Mouse (Mus musculus) layer of hippocampus, adult 9-10 months (tissue): ENCODE measurements around the gene Adam3.

Experiments
- DNase-seq: peaks from one replicate; pipeline ENCODE4 v3.0.0; 2022; ENCODE audit warnings: low spot score

Gene Adam3

DNA sequence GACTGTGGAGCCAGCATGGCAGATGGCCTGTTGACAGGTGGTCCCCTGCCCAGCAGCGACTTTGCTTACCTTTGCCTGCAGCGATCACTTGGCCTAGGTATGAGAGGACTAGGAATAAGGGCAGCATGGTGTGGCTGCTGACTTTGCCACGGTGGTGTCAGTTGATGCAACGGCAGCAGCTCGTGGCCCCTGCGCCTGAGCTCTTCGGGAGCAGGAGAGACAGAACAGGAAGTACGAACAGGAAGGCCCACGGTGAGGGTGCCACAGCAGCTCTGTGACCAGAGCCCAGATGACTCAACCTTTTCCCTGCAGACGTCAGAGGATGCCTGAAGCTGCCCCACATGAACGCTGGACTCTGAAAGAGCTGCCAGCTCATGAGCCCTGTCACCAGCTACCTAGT is at the start of gene Adam3:
Adam3 (minus strand) TSS at position 223 of the 400 bp plus-strand sequence.
- no peak for DNase-seq

DNA sequence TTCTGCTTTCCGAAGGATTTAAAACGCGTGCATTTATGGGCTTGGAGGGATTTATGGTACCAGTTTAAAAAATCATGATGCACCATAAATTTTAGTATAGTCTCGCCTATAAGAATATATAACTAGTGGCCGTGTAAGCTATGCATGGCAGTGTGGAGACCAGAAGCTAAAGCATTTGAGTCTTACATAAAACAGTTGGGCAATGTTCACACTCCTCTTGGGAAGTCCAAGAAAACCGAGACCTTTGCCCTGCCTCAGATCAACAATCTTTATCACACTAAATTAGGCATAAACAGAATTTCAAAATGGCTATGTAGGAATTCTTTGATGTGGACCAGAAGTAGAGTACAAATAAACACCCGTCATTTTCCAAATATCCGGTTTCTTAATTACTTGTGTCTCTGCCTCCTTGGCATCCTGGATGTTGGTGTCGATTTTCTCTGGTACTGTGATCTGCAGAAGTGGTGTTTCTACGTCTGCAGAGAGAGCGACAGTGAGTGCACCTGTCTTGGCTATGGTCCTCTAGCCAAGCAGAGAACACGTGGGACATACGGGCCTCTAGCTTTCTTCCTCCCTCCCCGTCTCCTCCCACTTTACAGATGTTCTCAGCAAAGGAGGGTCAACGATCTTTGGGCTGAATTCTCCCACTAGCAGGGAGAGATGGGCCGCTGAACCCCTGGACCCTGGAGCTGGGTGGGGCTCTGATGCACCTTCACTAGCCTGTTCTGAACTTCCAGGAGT is 596 bp downstream of the Adam3 start:
- no peak for DNase-seq
